Mouse (Mus musculus) embryo, embryonic 11 days (tissue): ENCODE measurements around the gene Cpne4.

Experiments
- DNase-seq: peaks from one replicate; pipeline ENCODE4 v3.0.0-alpha.2; 2015

The Cpne4 gene

DNA sequence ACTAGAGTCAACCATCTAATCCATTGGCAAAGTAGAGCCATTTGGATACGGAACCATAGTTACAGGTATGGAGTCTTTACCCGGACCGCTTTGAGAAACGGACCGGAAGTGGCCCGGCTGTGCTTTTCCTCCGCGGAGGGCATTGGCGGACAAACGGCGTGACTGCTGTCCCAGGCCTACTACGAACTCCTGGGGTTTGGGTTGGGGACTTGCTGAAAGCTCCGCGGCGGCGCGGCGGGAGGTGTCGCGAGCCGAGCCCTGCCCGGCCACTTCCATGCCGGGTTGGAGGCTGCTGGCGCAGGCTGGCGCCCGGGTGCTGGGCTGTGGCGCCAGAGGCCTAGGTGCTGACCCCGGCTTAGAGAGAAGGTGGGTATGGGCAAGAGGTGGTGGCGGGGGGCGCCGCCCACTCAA is 506.1 kb downstream of the Cpne4 start, which contains the start of gene Mrpl3:
TSS of gene Mrpl3 (plus strand) at position 93 of the 411 bp plus-strand sequence.
- peak; percentile 86 for DNase-seq

DNA sequence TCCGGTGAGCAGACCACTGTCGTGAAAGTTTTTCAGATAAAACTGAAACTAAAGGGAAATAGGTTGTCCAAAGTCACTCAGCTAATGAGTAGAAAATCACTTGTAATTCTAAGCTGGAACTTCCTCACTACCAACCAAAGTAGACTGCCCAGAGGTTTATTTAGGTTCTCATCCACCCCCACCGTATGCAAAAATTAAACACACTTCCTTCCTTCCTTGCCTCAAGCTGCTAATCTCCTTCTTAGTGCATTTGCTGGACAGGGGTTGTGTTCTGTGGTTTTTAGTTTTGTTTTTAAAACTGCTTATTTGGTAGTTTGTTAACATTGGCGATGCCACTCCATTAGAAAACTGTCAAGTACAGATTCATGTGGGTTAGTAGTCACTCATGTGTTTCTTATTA is 506.7 kb downstream of the Cpne4 start:
- no peak for DNase-seq

DNA sequence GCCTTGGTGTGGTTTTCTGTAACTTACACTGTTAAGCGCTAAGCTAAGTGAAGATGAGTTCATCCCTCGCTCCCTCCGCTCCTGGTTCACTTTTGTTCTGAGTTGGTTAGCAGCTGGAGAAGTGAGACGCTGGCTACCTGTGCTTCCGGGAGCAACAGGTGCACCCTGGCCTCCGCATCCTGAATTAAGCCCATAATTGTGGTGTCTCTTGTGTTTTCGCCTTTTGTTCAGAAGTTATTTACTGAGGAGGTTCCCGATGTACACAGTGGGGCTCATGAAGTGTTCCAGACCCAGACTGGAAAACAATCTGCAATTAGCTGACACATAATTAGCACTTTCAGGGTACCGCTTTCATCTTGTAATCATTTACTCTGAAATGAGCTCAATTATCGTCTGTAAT is 522.0 kb downstream of the Cpne4 start:
- no peak for DNase-seq

DNA sequence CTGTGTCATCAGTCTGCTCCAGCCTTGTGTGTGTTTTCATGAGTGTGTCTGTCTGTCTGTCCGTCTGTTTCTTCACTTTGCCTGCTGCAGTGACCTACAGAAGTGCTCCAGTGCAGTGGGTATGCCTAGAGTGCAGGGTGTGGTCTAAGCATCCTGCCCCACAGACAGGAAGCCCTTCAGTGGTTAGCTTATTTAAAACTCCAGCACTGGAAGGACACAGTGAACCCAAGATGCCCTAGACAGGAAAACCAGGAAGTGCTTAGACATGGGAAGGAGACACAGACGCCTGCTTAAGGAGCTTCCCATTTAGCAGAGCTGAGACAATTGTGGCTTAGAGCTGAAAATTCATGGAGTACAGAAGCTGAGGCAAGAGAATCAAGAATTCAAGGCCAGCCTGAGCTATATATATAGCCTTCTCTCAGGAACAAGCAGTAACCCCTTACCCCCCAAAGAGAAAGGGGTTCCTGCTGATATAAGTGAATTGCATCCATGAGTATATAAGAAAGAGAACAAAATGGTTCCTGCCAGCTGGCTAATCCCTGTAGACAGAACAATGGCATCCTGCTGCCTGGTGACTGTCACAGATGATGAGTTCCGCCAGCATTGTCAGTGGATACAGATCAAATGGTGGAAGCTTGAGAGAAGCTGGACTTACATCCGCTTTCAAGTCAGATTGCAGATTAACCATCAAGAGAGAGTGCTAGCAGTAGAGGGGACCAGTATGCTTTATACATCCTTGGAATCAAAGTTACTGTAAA is 526.1 kb downstream of the Cpne4 start:
- DNase-seq: no peak

DNA sequence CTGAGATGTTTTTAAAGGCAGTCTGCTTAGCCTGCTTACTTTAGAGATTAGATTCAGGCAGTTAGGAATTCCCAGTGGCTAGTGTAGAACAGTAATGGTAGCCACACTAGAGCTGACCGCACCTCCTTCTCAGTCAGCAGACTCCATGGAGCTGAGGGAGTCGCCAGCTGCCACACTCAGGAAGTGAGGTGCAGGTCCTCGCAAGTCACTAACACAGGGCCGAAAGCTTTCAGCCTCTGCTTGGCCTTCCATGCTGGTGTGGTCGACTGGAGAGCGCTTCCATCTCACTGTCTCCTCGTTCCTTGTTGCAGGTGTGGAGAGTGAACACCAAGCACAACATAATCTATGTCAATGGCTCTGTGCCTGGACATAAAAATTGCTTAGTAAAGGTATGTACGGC is 527.8 kb downstream of the Cpne4 start:
- no peak for DNase-seq

DNA sequence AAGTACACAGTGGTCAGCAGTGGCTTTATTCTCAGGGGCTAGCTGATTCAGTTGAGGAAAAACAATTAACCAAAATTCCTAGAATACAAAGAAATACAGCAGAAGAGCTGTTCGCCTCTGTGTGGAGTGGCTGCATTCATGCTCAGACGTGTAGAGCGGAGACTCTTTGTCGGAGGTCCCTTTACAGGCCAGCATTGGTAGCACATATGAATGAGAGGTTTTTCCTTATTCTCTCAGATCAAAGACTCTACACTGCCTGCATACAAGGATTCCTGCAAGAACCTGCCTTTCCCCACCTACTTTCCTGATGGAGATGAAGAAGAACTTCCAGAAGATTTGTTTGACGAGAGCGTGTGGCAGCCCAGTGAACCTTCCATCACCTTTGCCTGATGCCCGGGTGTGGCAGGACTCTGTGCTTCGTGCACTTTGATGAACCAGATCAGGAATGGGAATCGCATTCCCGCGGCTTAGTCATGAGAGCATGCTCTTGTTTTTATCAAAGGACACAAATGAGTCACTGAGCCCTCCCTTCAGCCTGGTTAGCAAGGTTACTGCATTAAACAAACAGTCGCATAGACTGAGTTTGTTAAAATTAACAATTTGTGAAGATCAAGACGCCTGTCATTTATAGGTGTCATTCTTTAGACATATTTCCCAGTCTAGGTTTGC is 529.8 kb downstream of the Cpne4 start:
- no peak for DNase-seq

DNA sequence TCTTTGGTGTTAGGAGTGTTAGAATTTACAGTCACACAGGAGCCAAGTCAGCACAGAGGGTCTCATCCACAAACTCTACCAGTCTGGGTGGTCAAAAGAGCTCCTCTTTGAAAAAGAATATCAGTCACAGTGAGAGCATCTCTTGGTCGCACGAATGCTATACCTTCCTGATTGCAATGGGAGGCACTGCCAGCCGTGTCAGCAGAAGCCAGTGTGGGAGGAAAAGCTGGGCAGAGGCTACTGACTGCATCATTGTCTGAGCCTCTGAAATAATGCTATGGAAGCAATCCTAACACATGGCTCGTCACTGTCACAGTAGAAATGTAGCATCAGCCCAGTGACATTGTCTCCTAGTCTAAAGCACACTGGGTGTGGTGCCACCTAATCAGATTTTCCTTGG is 531.4 kb downstream of the Cpne4 start:
- no peak for DNase-seq

DNA sequence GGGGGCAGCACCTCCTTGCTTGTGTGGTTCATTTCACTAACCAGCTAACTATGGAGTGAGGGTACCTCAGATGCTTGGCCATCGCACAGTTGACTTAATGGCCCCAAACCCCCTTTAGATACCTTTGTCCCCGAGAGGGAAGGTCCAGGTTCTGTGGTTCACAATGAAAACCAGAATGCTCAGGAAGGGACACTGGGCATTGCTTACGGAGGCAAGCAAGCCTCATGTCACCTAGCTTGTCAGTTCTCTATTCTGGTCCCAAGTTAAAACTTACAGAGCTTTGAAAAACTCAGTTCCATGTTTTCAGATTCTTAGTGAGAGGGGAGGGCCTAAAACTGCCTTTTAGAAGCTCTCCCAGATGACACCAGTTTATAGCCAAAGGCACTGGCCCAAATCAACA is 533.2 kb downstream of the Cpne4 start:
- no peak for DNase-seq
